Mouse (Mus musculus) embryonic facial prominence, embryonic 12.5 days (tissue): ENCODE results near the gene Zfp459. TPM values are rescaled to one million over a fixed set of nuclear protein-coding genes. Genes with fewer than 3 reads are reported as not detected.
"Not testable (repeated sequence)": the region's sequence is repeated elsewhere in the genome, so short reads cannot be mapped to it uniquely, and the experiment has no call there.

Experiments
- ATAC-seq: fragments of 200-750 bp; cut with Nextera tagmentation; 2 replicates; pipeline ENCODE4 v1.8.0; 2017; ENCODE audit not compliant: insufficient number of reproducible peaks, insufficient read depth, low FRiP score, low TSS enrichment
- H3K27ac ChIP-seq: fragments of 300-500 bp; sonication (generic); 2 replicates; pipeline ENCODE4 v1.5.1; 2016; ENCODE audit warnings: mild to moderate bottlenecking
- H3K27me3 ChIP-seq: fragments of 300-500 bp; sonication (generic); 2 replicates; pipeline ENCODE4 v1.6.1; 2016; ENCODE audit warnings: mild to moderate bottlenecking, moderate library complexity
- H3K36me3 ChIP-seq: fragments of 300-500 bp; sonication (generic); 2 replicates; pipeline ENCODE4 v1.6.1; 2016; ENCODE audit warnings: mild to moderate bottlenecking
- H3K4me1 ChIP-seq: fragments of 300-500 bp; sonication (generic); 2 replicates; pipeline ENCODE4 v1.6.1; 2016
- H3K4me2 ChIP-seq: fragments of 300-500 bp; sonication (generic); replicated peaks from 2 replicates; pipeline ENCODE4 v1.6.1; 2016; ENCODE audit warnings: mild to moderate bottlenecking, moderate library complexity
- H3K4me3 ChIP-seq: fragments of 300-500 bp; sonication (generic); 2 replicates; pipeline ENCODE4 v1.5.1; 2016; ENCODE audit warnings: mild to moderate bottlenecking
- H3K9ac ChIP-seq: fragments of 300-500 bp; sonication (generic); 2 replicates; pipeline ENCODE4 v1.6.1; 2016; ENCODE audit warnings: mild to moderate bottlenecking, moderate library complexity
- H3K9me3 ChIP-seq: fragments of 300-500 bp; sonication (generic); 2 replicates; pipeline ENCODE4 v1.6.1; 2016; ENCODE audit warnings: mild to moderate bottlenecking, moderate library complexity
- WGBS: fragments of 180-500 bp; shearing (Covaris S2); methylation state at CpG from one replicate; pipeline ENCODE4 v1.1.7; 2016; 5-methylcytosine and 5-hydroxymethylcytosine counted together
- polyA plus RNA-seq: library from polyadenylated mRNA; unstranded; fragments of >200 nt; fragmentation: Nextera tagmentation; extraction: Ambion mirVana; gene quantifications from 2 replicates; pipeline ENCODE4 v1.2.1, GENCODE M21; 2016

The Zfp459 gene
- 1.0 and 1.1 TPM in 2 replicates for polyA plus RNA-seq

DNA sequence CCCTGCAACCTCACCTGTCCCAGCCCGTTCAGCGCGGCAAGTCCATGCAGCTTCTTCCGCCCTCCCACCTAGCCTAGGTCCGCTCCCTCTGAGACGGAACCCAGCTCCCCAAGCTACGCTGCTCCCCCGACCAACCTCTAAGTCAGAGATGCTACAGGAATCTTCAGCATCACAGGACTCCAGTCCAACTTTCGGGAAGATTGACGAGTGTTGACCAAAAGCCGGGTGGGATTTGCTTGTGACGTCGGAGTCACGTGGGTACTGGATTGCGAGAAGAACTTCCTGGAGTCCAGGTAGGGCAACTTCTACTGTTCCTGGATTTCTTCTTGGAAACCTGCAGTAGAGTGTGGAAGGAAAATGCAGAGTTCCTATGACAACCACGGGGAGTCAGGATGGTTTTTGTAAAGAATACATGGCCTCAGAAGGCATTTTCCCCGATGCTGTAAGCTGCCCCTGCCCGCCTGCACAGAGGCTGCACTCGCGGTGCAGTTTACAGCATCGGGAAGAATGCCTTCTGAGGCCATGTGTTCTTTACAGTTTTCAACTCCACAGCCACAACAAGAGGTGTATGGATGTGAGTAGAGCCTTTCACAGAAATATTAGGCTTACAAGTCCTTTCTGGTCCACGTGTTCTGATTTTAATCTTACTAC, at the start of gene Zfp459:
Gene Zfp459, minus strand, starts transcription at position 212 of the 651 bp plus-strand sequence.
- 3% methylated on average over 22 of the region's 22 CpGs for WGBS

DNA sequence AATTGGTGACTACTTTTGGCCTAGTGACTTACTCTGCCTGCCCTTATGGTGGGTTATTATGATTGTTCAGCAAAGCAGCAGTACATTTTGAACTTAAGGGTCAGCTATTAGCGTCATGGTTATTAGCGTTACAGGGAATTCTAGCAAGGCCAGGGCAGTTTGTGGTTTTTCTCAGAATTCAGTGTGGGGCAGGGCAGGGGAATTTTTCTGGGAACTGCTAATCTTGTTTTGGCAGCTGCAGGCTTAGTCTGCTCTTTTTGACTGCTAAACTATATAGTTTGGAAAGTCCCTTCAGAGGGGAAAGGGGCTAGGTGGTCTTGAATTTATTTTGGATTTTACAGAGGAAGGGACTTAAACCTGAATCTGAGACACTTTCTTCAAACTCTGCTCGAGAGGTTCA, 48.1 kb upstream of the Zfp459 start:
- no peak overlapping the region for H3K4me2 ChIP-seq
- no peak overlapping the region for H3K27ac ChIP-seq
- no peaks in the 10 kb centered on the region for H3K4me1 ChIP-seq
- H3K4me3 ChIP-seq = no peak overlapping the region
- no peak for ATAC-seq
- H3K9ac ChIP-seq = no peak overlapping the region
- H3K36me3 ChIP-seq = peaks cover 11% of the 10 kb centered on the region; the same call in 1 of the 2 replicates
- H3K27me3 ChIP-seq = no peaks in the 10 kb centered on the region
- 0 out of 2 replicates have a peak, but pooled peaks cover 5% of the 10 kb centered on the region for H3K9me3 ChIP-seq
- WGBS = 80% methylated on average over 3 of the region's 3 CpGs

More for the DNA sequence above, at the start of gene Zfp459:
- Histone ChIP-seq H3K9me3 (no peaks in the 10 kb centered on the region), H3K9ac (peak within 1 kb of the TSS; percentile 60), H3K4me1 (no peaks in the 10 kb centered on the region), H3K27ac (no peak within 1 kb of the TSS), H3K27me3 (no peaks in the 10 kb centered on the region), H3K4me3 (peak within 1 kb of the TSS; percentile 59), H3K4me2 (peak within 1 kb of the TSS; percentile 68), H3K36me3 (no peaks in the 10 kb centered on the region)
- peak; percentile 83 for ATAC-seq

DNA sequence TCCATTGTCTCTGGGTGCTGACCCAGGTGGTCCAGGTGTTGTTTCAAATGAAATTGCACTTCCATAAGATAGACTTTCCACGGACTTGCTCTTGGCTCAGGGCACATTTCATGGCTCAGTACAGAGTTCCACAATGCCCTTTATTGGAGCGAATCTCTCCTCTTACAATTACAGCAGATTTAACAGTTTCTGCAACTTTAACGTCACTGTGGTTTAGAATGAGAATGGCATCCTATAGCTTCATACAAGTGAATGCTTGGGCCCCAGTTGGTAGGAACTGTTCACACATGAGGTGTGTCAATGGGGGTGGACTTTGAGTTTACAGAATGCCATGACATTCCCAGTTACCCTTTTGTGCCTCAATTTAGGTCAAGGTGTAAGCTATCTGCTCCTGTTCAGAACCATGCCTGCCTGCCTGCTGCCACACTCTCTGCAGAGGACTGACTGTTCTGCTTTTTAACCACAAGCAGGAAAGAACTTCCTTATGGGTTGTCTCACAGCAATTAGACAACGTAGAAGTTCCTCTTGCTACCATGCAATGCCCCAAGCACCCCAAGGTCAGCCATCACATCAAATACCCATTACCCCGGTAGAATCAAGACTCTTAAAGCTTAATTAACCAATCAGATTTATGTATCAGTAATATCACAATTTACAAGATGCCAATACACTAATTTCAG, 42.4 kb upstream of the Zfp459 start:
- H3K4me2 ChIP-seq, H3K9me3 ChIP-seq, ATAC-seq, H3K27me3 ChIP-seq, H3K9ac ChIP-seq, H3K27ac ChIP-seq, H3K4me1 ChIP-seq, H3K4me3 ChIP-seq, H3K36me3 ChIP-seq: not testable (repeated sequence)
- 86% methylated on average over 3 of the region's 5 CpGs for WGBS

DNA sequence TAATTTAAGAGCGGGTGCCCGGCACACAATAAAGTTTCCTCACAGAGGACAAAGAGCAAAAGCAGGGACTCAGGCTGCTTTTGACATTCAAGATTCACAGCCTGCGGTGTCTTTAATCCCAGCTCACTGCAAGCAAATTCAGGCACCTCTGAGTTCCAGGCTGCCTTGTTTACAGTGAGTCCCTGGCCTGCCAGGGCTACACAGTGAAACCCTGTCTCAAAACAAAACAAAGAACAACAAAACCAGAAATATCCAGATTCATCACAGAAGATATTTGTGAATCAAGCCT, 30.7 kb upstream of the Zfp459 start:
- Histone ChIP-seq H3K4me3 (peak overlapping the region; percentile 61), H3K4me2 (peak overlapping the region; percentile 68), H3K27me3 (no peaks in the 10 kb centered on the region), H3K27ac (no peak overlapping the region), H3K36me3 (no peaks in the 10 kb centered on the region), H3K9ac (peak overlapping the region; percentile 42; the same call in 1 of the 2 replicates), H3K4me1 (peaks cover 4% of the 10 kb centered on the region; the same call in 1 of the 2 replicates), H3K9me3 (no peaks in the 10 kb centered on the region)
- no peak for ATAC-seq
- WGBS = 2% methylated on average over 3 of the region's 3 CpGs

DNA sequence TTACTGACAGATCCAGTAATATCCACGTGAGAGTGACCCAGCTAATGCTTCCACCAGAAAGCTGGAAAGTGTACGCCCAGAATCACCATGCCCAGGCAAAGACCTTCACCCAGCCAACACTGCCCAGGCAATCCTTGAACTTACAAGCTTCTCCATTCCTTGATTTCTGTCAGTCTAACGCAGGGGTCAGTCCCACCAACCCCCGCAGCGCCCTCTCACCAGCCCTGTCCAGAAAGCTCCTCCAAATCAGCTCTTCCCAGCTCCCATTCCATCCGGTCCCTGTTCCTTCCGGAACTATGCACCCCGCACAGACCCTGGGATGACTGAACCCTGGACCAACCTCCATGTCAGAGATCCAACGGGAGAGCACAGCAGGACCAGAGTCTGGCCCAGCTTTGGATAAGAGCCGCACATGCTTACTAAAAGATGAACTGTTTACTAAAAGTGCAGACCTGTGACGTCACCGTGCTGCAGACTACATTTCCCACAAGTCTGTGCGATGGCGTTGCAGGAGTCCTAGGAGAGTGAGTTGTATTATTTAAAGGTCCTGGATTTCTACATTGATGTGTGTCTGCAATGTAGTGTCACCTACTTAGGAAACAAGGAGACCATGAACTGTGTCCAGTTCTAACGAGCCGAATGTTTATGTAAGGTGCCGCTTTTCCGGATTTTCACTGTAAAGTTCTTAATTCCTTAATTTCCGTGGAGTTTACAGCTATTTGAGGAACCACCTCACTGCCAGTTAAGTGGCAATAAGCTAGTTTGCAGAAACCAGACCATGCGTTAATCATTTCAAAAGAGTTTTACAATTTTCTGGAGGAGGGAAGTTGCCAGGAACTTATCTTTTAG, 30.2 kb upstream of the Zfp459 start, which contains the start of gene Zfp874a:
Gene Zfp874a, minus strand, starts transcription at position 453 of the 849 bp plus-strand sequence.
- Histone ChIP-seq H3K4me1 (peaks cover 4% of the 10 kb centered on the region; the same call in 1 of the 2 replicates), H3K27ac (no peak within 1 kb of the TSS), H3K27me3 (no peaks in the 10 kb centered on the region), H3K9me3 (no peaks in the 10 kb centered on the region), H3K4me2 (peak within 1 kb of the TSS; percentile 68), H3K9ac (peak within 1 kb of the TSS; percentile 42), H3K36me3 (peaks cover 2% of the 10 kb centered on the region; the same call in 1 of the 2 replicates), H3K4me3 (peak within 1 kb of the TSS; percentile 61)
- 2% methylated on average over 20 of the region's 20 CpGs for WGBS
- ATAC-seq = peak; percentile 92

DNA sequence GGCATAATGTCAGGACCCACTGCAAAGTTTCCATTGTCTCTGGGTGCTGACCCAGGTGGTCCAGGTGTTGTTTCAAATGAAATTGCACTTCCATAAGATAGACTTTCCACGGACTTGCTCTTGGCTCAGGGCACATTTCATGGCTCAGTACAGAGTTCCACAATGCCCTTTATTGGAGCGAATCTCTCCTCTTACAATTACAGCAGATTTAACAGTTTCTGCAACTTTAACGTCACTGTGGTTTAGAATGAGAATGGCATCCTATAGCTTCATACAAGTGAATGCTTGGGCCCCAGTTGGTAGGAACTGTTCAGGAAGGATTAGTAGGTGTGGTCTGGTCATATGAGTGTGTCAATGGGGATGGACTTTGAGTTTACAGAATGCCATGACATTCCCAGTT, 15.9 kb upstream of the Zfp459 start:
- not testable (repeated sequence) for H3K27ac ChIP-seq, H3K27me3 ChIP-seq, H3K36me3 ChIP-seq, H3K4me2 ChIP-seq, H3K9ac ChIP-seq, ATAC-seq, H3K4me3 ChIP-seq, H3K4me1 ChIP-seq, H3K9me3 ChIP-seq
- 85% methylated on average over 1 of the region's 3 CpGs for WGBS

DNA sequence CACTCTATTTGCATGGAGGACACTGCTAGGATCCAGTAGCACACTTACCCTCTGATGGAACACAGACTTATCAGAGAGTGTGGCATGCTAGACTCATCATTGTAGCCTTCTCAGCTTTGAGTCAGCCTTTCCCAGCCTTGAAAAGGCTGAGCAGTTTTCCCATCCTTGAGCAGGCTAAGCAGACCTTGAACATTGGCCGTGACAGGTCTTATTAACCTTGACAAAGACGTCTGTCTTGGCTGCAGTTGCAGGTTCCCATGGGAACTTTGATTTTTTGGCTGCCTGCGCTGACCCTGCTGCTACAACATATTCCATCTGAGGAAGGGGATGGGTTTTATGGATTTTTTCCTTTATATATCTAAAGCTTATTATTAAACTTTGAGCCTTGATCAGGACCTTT, 6.9 kb upstream of the Zfp459 start:
- ATAC-seq = no peak
- no peak overlapping the region for H3K9ac ChIP-seq
- no peak overlapping the region for H3K4me2 ChIP-seq
- H3K36me3 ChIP-seq = no peaks in the 10 kb centered on the region
- no peaks in the 10 kb centered on the region for H3K9me3 ChIP-seq
- H3K27me3 ChIP-seq = no peaks in the 10 kb centered on the region
- no peaks in the 10 kb centered on the region for H3K4me1 ChIP-seq
- WGBS = 77% methylated on average over 3 of the region's 3 CpGs
- no peak overlapping the region for H3K27ac ChIP-seq
- no peak overlapping the region for H3K4me3 ChIP-seq

DNA sequence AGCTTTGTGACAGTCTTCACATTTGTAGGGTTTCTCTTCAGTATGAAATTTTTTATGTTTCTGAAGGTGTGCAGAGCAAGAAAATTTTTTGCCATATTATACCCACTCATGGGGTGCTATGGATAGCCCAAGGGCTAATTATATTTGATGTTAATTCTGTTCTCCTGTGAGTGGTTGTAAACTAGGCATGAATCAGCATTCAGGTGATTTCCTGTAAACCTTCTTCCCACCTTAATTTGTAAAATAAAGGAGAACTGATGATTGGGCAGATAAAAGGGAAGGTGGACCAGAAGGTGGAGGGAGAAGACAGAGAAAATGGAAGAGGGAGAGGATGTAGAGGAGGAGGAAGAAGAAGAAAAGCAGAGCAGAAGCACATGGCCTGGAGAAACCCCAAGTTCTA, 4.5 kb upstream of the Zfp459 start:
- not testable (repeated sequence) for H3K27ac ChIP-seq, H3K9me3 ChIP-seq, ATAC-seq, H3K4me3 ChIP-seq, H3K27me3 ChIP-seq, H3K4me2 ChIP-seq, H3K36me3 ChIP-seq, H3K4me1 ChIP-seq, H3K9ac ChIP-seq

DNA sequence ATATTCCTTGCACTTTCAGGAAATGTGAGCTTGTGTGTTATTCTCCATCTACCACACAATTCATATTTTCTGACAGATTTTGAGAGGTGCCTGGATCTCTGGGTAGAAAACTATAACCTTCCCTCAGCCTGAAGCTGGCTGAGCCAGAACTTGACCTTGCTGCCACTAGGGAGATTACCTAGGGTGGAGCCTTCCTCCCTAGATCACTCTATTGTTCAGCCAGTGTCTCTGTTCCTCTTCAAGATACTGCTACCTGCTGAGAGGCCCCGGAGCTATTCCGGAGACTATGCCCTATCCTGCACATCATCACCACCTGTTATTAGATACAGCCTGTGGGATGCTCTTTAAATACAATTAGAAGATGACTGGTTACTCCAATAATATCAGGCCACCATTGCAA, 1.3 kb upstream of the Zfp459 start:
- not testable (repeated sequence) for H3K27me3 ChIP-seq, H3K4me1 ChIP-seq, H3K9ac ChIP-seq, H3K36me3 ChIP-seq, H3K4me3 ChIP-seq, H3K27ac ChIP-seq, H3K4me2 ChIP-seq, ATAC-seq, H3K9me3 ChIP-seq
- WGBS = 74% methylated on average over 2 of the region's 2 CpGs

DNA sequence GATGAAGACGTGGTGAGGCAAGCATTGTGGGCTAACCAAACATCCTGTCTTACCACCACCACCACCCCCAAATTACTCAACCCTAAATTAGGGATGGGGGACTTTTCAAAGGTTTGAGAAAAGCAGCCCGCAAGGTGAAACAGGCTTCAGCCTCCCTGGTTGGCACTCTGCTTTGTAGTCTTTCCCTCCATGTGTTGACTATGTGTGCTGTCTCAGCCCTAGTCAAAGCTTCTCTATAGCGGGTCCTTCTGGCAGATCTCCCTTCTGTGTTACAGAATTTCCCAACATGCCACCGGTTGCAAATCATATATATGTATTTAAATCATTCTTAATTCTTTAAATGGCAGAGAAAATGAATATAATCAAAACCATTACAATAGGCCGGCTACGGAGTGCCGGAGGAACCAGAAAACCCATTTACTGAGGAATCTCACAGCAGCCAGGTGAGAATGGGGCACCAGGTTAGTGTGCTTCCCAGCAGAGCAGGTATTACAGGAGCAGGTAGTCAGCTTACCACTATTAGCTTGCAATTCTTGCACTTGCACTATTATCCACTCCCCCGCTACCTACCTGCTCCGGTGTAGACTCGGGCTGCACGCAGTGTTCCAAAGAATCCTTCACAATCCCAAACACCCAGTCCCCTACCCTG, 536 bp downstream of the Zfp459 start:
- Histone ChIP-seq H3K27me3 (no peaks in the 10 kb centered on the region), H3K4me1 (no peaks in the 10 kb centered on the region), H3K4me3 (peak overlapping the region; percentile 59), H3K27ac (no peak overlapping the region), H3K36me3 (no peaks in the 10 kb centered on the region), H3K9ac (peak overlapping the region; percentile 60), H3K9me3 (no peaks in the 10 kb centered on the region), H3K4me2 (peak overlapping the region; percentile 68)
- peak; percentile 17; the same call in 1 of the 2 replicates for ATAC-seq
- 30% methylated on average over 11 of the region's 11 CpGs for WGBS

DNA sequence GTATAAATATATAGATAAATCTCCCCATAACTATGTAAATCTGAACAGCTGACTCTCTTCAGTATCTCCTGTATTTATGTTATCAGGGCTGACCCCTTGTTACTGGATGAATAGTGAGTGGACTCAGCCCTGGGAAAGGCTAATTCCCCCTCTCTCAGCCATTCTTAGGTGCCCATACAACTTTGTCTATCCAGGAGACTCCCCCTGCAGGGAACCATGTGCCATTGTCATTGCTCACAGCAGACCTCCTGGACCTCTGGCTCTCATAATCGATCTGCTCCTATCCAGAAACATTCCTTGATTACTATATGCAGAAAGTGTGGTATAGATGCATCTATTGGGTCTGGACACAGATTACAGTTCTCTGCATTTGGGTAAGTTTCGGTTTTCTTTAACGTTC, 4.4 kb downstream of the Zfp459 start:
- Histone ChIP-seq H3K27me3 (no peaks in the 10 kb centered on the region), H3K4me2 (no peak overlapping the region), H3K4me1 (no peaks in the 10 kb centered on the region), H3K27ac (no peak overlapping the region), H3K9me3 (no peaks in the 10 kb centered on the region), H3K4me3 (no peak overlapping the region), H3K36me3 (no peaks in the 10 kb centered on the region), H3K9ac (no peak overlapping the region)
- WGBS = 88% methylated on average over 3 of the region's 3 CpGs
- no peak for ATAC-seq
